ENCODE assay signal across 12 mouse cellular contexts in the genomic region with DNA sequence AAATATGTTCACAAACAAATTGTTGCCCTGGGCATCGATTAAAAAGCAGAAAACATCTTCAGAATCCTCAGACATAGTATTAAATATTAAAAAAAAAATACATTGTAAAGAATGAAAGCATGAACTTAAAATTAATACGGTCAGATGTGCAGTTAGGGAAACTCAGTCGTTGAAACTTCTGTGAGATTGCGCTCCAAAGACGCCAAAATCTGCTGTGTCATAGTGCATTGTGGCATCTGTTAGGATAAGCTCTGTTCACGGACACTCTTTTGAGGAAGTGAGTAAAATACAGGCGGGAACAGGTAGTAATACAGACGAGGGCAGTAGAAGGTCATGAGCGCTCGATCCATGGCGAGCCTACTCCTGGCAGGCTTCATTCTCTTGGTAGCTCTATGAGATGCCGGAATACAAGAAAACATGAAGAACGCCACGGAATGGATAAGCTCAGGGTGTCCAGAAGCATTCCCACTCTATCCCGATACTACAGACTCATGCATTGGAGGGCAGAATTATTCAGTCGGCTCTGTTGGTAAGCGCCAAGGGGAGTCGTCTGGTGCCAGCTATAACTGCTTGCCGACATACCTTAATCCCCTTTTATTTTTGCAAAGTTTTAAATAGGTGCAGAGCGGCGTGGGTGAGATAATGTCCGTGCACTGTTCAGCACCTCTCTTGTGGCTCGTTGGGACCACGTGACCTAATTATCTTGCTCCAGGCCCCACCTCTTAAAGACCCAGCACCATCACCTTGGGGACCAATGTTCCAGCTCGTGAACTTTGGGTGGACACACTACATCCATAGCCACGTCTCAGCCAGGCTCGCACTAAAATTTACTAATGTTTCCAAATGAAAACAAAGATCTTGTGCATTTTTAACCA.
DNase-seq lines count a peak whose midpoint lies in the region; ATAC-seq lines count a peak whose summit lies in the region.
"Had no signal": no experiment of that assay in that cellular context is flagged by ENCODE, and none has a peak within 500 bp of the region (broad histone marks: within the 10 kb centered on the region; RNA-seq: fewer than 3 reads in every experiment).

No protein-coding gene starts in this region.

- no peak overlapping the region for H3K9ac ChIP-seq in limb, embryonic 11.5 days (ENCODE audit: low read length)
- no peak overlapping the region for H3K9ac ChIP-seq in forebrain, embryonic 15.5 days (replicated peaks)
- H3K9ac ChIP-seq in kidney, embryonic 16.5 days (replicated peaks; ENCODE audit: low read length) = no peak overlapping the region

- H3K27ac ChIP-seq in limb, embryonic 11.5 days (replicated peaks; ENCODE audit: low read depth, low read length) = no peak overlapping the region
- H3K27ac ChIP-seq in limb, embryonic 10.5 days = no peak overlapping the region
- no peak overlapping the region for H3K27ac ChIP-seq in forebrain, embryonic 15.5 days (replicated peaks)
- H3K27ac ChIP-seq in kidney, embryonic 16.5 days (ENCODE audit: low read length) = no peak overlapping the region

- no peaks in the 10 kb centered on the region; the same call in 1 of the 2 replicates for H3K36me3 ChIP-seq in limb, embryonic 11.5 days (ENCODE audit: control insufficient read depth, insufficient read depth, low read length)
- no peaks in the 10 kb centered on the region for H3K36me3 ChIP-seq in limb, embryonic 10.5 days
- H3K36me3 ChIP-seq in forebrain, embryonic 15.5 days = no peaks in the 10 kb centered on the region
- H3K36me3 ChIP-seq in kidney, embryonic 16.5 days (ENCODE audit: insufficient read depth, low read length) = no peaks in the 10 kb centered on the region

- peaks cover 5% of the 10 kb centered on the region; the same call in 1 of the 2 replicates for H3K4me1 ChIP-seq in limb, embryonic 11.5 days (ENCODE audit: control insufficient read depth, insufficient read depth, low read length)
- H3K4me1 ChIP-seq in limb, embryonic 10.5 days = peaks cover 44% of the 10 kb centered on the region
- H3K4me1 ChIP-seq in forebrain, embryonic 15.5 days = peaks cover 21% of the 10 kb centered on the region
- H3K4me1 ChIP-seq in kidney, embryonic 16.5 days (ENCODE audit: insufficient read depth, low read length) = peaks cover 3% of the 10 kb centered on the region

- ATAC-seq in frontal cortex, adult (ENCODE audit: low TSS enrichment) = 0 out of 2 replicates have a peak, but pooled peaks have one; percentile 47
- ATAC-seq in limb, embryonic 11.5 days (ENCODE audit: insufficient number of reproducible peaks, low FRiP score, low TSS enrichment, low read depth) = no peak
- ATAC-seq in forebrain, embryonic 15.5 days (replicated peaks) = peak; percentile 73; the same call in 1 of the 2 replicates
- ATAC-seq in neutrophil, adult 5-6 weeks (ENCODE audit: extremely low read depth, insufficient number of reproducible peaks, low FRiP score, poor library complexity, severe bottlenecking) = peak; percentile 77; the same call in 1 of the 2 replicates
- no peak for ATAC-seq in kidney, embryonic 16.5 days (ENCODE audit: low FRiP score, low TSS enrichment)
- ATAC-seq: midbrain, embryonic 16.5 days had no signal

- no peaks in the 10 kb centered on the region for H3K27me3 ChIP-seq in limb, embryonic 11.5 days (ENCODE audit: control insufficient read depth, insufficient read depth, low read length)
- H3K27me3 ChIP-seq in limb, embryonic 10.5 days (ENCODE audit: low read depth, poor library complexity, severe bottlenecking) = no peaks in the 10 kb centered on the region
- no peaks in the 10 kb centered on the region for H3K27me3 ChIP-seq in forebrain, embryonic 15.5 days
- H3K27me3 ChIP-seq in kidney, embryonic 16.5 days (ENCODE audit: insufficient read depth, low read length) = no peaks in the 10 kb centered on the region

- no peak overlapping the region for H3K4me3 ChIP-seq in limb, embryonic 11.5 days (ENCODE audit: low read depth, low read length)
- H3K4me3 ChIP-seq in limb, embryonic 10.5 days = no peak overlapping the region
- peak overlapping the region; percentile 35 for H3K4me3 ChIP-seq in forebrain, embryonic 15.5 days
- H3K4me3 ChIP-seq in kidney, embryonic 16.5 days (ENCODE audit: low read length) = no peak overlapping the region

- H3K9me3 ChIP-seq in limb, embryonic 11.5 days (ENCODE audit: control insufficient read depth, low read length) = no peaks in the 10 kb centered on the region
- H3K9me3 ChIP-seq in limb, embryonic 10.5 days (replicated peaks) = no peaks in the 10 kb centered on the region
- H3K9me3 ChIP-seq in forebrain, embryonic 15.5 days = no peaks in the 10 kb centered on the region
- H3K9me3 ChIP-seq in kidney, embryonic 16.5 days (ENCODE audit: low read length) = no peaks in the 10 kb centered on the region

- DNase-seq in frontal cortex, postnatal 14 days (ENCODE audit: low spot score in 2 of 2) = no peak
- peak; percentile 18 for DNase-seq in limb, embryonic 11.5 days (ENCODE audit: low spot score)
- DNase-seq in limb, embryonic 10.5 days (ENCODE audit: low spot score) = no peak
- DNase-seq in layer of hippocampus, adult 18-20 months (ENCODE audit: low spot score in 2 of 2) = no peak
- DNase-seq: adrenal gland, postnatal 10 days; cerebellum, adult 18-20 months; kidney, postnatal 14 days had no signal

- H3K4me2 ChIP-seq in limb, embryonic 11.5 days (ENCODE audit: low read depth, severe bottlenecking) = no peak overlapping the region
- H3K4me2 ChIP-seq in forebrain, embryonic 15.5 days (replicated peaks) = peak overlapping the region; percentile 57
- H3K4me2 ChIP-seq in kidney, embryonic 16.5 days (replicated peaks; ENCODE audit: low read depth, low read length) = no peak overlapping the region

- 85% methylated on average over 27 of the region's 27 CpGs for WGBS in limb, embryonic 11.5 days
- 84% methylated on average over 27 of the region's 27 CpGs for WGBS in limb, embryonic 10.5 days
- 45% methylated on average over 27 of the region's 27 CpGs for WGBS in forebrain, embryonic 15.5 days
- WGBS in kidney, embryonic 16.5 days = 88% methylated on average over 27 of the region's 27 CpGs

Comparison
In these comparisons a context has a peak if more than half of its experiments do, and no peak if none do; other contexts are left out.
1. ATAC-seq: peak in frontal cortex, adult (single experiment), forebrain, embryonic 15.5 days (single experiment) and neutrophil, adult 5-6 weeks (single experiment); none in limb, embryonic 11.5 days (single experiment) and kidney, embryonic 16.5 days (single experiment).